20 mouse cellular contexts compared by ENCODE assay signal in the genomic region with DNA sequence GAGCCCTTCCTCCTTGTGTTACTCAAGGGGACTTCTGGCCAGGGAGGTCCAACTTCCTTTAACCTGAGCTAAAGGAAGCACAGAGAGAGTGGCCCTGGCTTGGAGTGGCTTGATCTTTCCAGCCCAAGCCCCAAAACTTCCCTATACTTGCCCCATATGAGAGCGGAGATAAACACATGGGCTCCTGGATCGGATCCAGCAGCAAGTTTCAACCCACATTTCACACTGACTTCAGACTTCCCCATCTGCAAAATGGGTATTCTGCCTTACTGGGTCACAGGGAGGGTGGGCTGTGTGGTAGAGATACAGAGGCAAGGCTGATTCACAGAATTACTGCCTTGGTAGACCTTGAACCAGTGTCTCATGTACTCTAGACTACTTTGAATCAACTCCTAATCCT. TPM values are rescaled to one million over a fixed set of nuclear protein-coding genes. Genes with fewer than 3 reads are reported as not detected.
DNase-seq lines count a peak whose midpoint lies in the region; ATAC-seq and TF ChIP-seq lines count a peak whose summit lies in the region.
"Had no signal": no experiment of that assay in that cellular context is flagged by ENCODE, and none has a peak within 500 bp of the region (broad histone marks: within the 10 kb centered on the region; RNA-seq: fewer than 3 reads in every experiment).

No protein-coding gene starts in this region.

- H3K27ac ChIP-seq in layer of hippocampus, adult 2 months: peak overlapping the region; percentile 14; the same call in 1 of the 2 replicates
- H3K27ac ChIP-seq in bone marrow macrophage, adult 2 months (ENCODE audit: insufficient read depth, low read depth, low read length): peak overlapping the region; percentile 89
- H3K27ac ChIP-seq in liver, embryonic 16.5 days (ENCODE audit: low read length): peak overlapping the region; percentile 65
- H3K27ac ChIP-seq in stomach, postnatal 0 days (replicated peaks): no peak overlapping the region
- H3K27ac ChIP-seq: forebrain, embryonic 10.5 days; heart, embryonic 13.5 days; kidney, embryonic 15.5 days; lung, embryonic 15.5 days had no signal

- H3K9me3 ChIP-seq in liver, embryonic 16.5 days (replicated peaks; ENCODE audit: control insufficient read depth, low read length): no peaks in the 10 kb centered on the region
- H3K9me3 ChIP-seq in stomach, postnatal 0 days (ENCODE audit: control insufficient read depth, low read length): no peaks in the 10 kb centered on the region
- H3K9me3 ChIP-seq: forebrain, embryonic 10.5 days; heart, embryonic 13.5 days; kidney, embryonic 15.5 days; lung, embryonic 15.5 days had no signal

- no peak for TF ChIP-seq CTCF in layer of hippocampus, adult 2 months (conservative IDR thresholded peaks at IDR 0.05)
- TF ChIP-seq CTCF in bone marrow macrophage, adult 2 months (IDR thresholded peaks at IDR 0.05; ENCODE audit: low read depth, low read length): no peak
- TF ChIP-seq CTCF in stomach, postnatal 0 days (IDR thresholded peaks at IDR 0.05; ENCODE audit: low read depth): no peak

- no peak overlapping the region for H3K9ac ChIP-seq in liver, embryonic 16.5 days (ENCODE audit: low read depth, low read length)
- no peak overlapping the region for H3K9ac ChIP-seq in stomach, postnatal 0 days (ENCODE audit: low read length)
- H3K9ac ChIP-seq: heart, embryonic 13.5 days; kidney, embryonic 15.5 days; lung, embryonic 15.5 days had no signal

- no peak overlapping the region for H3K4me2 ChIP-seq in liver, embryonic 16.5 days (ENCODE audit: low read depth, low read length)
- H3K4me2 ChIP-seq in stomach, postnatal 0 days (replicated peaks; ENCODE audit: low read depth): no peak overlapping the region
- H3K4me2 ChIP-seq: heart, embryonic 13.5 days; kidney, embryonic 15.5 days; lung, embryonic 15.5 days had no signal

- no peak overlapping the region for H3K4me3 ChIP-seq in layer of hippocampus, adult 2 months
- no peak overlapping the region for H3K4me3 ChIP-seq in bone marrow macrophage, adult 2 months (ENCODE audit: insufficient read depth, low read length)
- no peak overlapping the region for H3K4me3 ChIP-seq in liver, embryonic 16.5 days (ENCODE audit: low read depth, low read length)
- H3K4me3 ChIP-seq in stomach, postnatal 0 days (ENCODE audit: low read depth, low read length): no peak overlapping the region
- H3K4me3 ChIP-seq: forebrain, embryonic 10.5 days; heart, embryonic 13.5 days; kidney, embryonic 15.5 days; lung, embryonic 15.5 days had no signal

- no peak for TF ChIP-seq EP300 in stomach, postnatal 0 days (optimal IDR thresholded peaks at IDR 0.05)

- ATAC-seq in liver, embryonic 16.5 days (ENCODE audit: low read depth): no peak
- ATAC-seq in stomach, postnatal 0 days (ENCODE audit: low FRiP score, low TSS enrichment): no peak
- ATAC-seq: hindbrain, embryonic 16.5 days; intestine, embryonic 16.5 days had no signal

- no peaks in the 10 kb centered on the region for H3K36me3 ChIP-seq in liver, embryonic 16.5 days (ENCODE audit: control insufficient read depth, insufficient read depth)
- H3K36me3 ChIP-seq in stomach, postnatal 0 days (ENCODE audit: control insufficient read depth, insufficient read depth, low read length): no peaks in the 10 kb centered on the region
- H3K36me3 ChIP-seq: forebrain, embryonic 10.5 days; heart, embryonic 13.5 days; kidney, embryonic 15.5 days; lung, embryonic 15.5 days had no signal

- peaks cover 59% of the 10 kb centered on the region for H3K4me1 ChIP-seq in bone marrow macrophage, adult 2 months (ENCODE audit: control insufficient read depth, insufficient read depth, low read length)
- peaks cover 21% of the 10 kb centered on the region for H3K4me1 ChIP-seq in liver, embryonic 16.5 days (ENCODE audit: control insufficient read depth, low read depth, low read length)
- H3K4me1 ChIP-seq in stomach, postnatal 0 days (replicated peaks; ENCODE audit: control insufficient read depth, insufficient read depth): 0 out of 2 replicates have a peak, but pooled peaks cover 3% of the 10 kb centered on the region

- 46% methylated on average over 2 of the region's 2 CpGs for WGBS in liver, embryonic 16.5 days (ENCODE audit: insufficient replicate concordance)
- WGBS in stomach, postnatal 0 days: 83% methylated on average over 2 of the region's 2 CpGs

- no peak for TF ChIP-seq POLR2A in bone marrow macrophage, adult 2 months (IDR thresholded peaks at IDR 0.05; ENCODE audit: borderline replicate concordance, low read depth, low read length)

- no peak for DNase-seq in layer of hippocampus, adult 2 months (ENCODE audit: low spot score in 2 of 2)
- no peak for DNase-seq in layer of hippocampus, adult 9-11 months
- peak; percentile 70 for DNase-seq in 416B (ENCODE audit: low read depth)
- no peak for DNase-seq in urinary bladder, adult 18-20 months (ENCODE audit: low spot score in 2 of 2)
- DNase-seq in layer of hippocampus, postnatal 25 days (ENCODE audit: extremely low spot score in 1 of 2, low spot score in 1 of 2): no peak
- DNase-seq in stomach, postnatal 0 days (ENCODE audit: low spot score): no peak
- DNase-seq: adrenal gland, adult 2 months; cerebellum, adult 18-20 months; cerebellum, postnatal 25 days; embryo, embryonic 11 days; layer of hippocampus, postnatal 36 days; retina, postnatal 1 day had no signal

- peaks cover 19% of the 10 kb centered on the region for H3K27me3 ChIP-seq in liver, embryonic 16.5 days (ENCODE audit: control insufficient read depth, insufficient read depth, low read depth, low read length)
- no peaks in the 10 kb centered on the region; the same call in 1 of the 2 replicates for H3K27me3 ChIP-seq in stomach, postnatal 0 days (ENCODE audit: control insufficient read depth, insufficient read depth, low read length)

RNA-seq across cellular contexts. Expression of a gene that starts 5.0 kb away (rescaled TPM):
- 1 to 10 TPM; 1.7 TPM for total RNA-seq in layer of hippocampus, adult 2 months (2021)
- 139 and 143 TPM in 2 replicates for polyA plus RNA-seq in bone marrow macrophage, adult 2 months (2012; ENCODE audit: insufficient read depth, insufficient read length, missing spikeins)
- polyA plus RNA-seq in liver, embryonic 16.5 days (2015; fragmentation: Nextera tagmentation; extraction: Ambion mirVana): 1.1 and 2.0 TPM in 2 replicates
- 1 to 10 TPM; 2.5 to 3.1 TPM for total RNA-seq in layer of hippocampus, postnatal 25 days (2021)
- polyA plus RNA-seq in stomach, postnatal 0 days (2015; fragmentation: Nextera tagmentation; extraction: Ambion mirVana): 1.0 and 1.2 TPM in 2 replicates

RNA-seq across cellular contexts. Expression of a gene that starts 27.7 kb away (rescaled TPM):
- 10 to 100 TPM; 14.8 to 15.3 TPM for total RNA-seq in layer of hippocampus, adult 2 months (2021)
- polyA plus RNA-seq in bone marrow macrophage, adult 2 months (2012; ENCODE audit: insufficient read depth, insufficient read length, missing spikeins): 261 and 268 TPM in 2 replicates
- 16.4 and 18.2 TPM in 2 replicates for polyA plus RNA-seq in liver, embryonic 16.5 days (2015; fragmentation: Nextera tagmentation; extraction: Ambion mirVana)
- 10 to 100 TPM; 14.7 to 16.2 TPM for total RNA-seq in layer of hippocampus, postnatal 25 days (2021)
- polyA plus RNA-seq in stomach, postnatal 0 days (2015; fragmentation: Nextera tagmentation; extraction: Ambion mirVana): 83.5 and 86.2 TPM in 2 replicates

RNA-seq across cellular contexts. Expression of a gene that starts 56.2 kb away (rescaled TPM):
- 10 to 100 TPM; 17.9 to 20.3 TPM for total RNA-seq in layer of hippocampus, adult 2 months (2021)
- 497 and 521 TPM in 2 replicates for polyA plus RNA-seq in bone marrow macrophage, adult 2 months (2012; ENCODE audit: insufficient read depth, insufficient read length, missing spikeins)
- polyA plus RNA-seq in liver, embryonic 16.5 days (2015; fragmentation: Nextera tagmentation; extraction: Ambion mirVana): 54.3 and 58.0 TPM in 2 replicates
- total RNA-seq in layer of hippocampus, postnatal 25 days (2021): 10 to 100 TPM; 23.6 to 25.1 TPM
- polyA plus RNA-seq in stomach, postnatal 0 days (2015; fragmentation: Nextera tagmentation; extraction: Ambion mirVana): 76.3 and 83.1 TPM in 2 replicates

Comparison
In these comparisons a context has a peak if more than half of its experiments do, and no peak if none do; other contexts are left out.
1. RNA of a gene that starts 5.0 kb away (polyA plus RNA-seq): 139 to 143 TPM in bone marrow macrophage, adult 2 months; 1.1 to 2.0 TPM in liver, embryonic 16.5 days and 1.0 to 1.2 TPM in stomach, postnatal 0 days; every median in the first group is over 10 times any median in the second.